8 mouse cellular contexts compared by ENCODE assay signal in the genomic region with DNA sequence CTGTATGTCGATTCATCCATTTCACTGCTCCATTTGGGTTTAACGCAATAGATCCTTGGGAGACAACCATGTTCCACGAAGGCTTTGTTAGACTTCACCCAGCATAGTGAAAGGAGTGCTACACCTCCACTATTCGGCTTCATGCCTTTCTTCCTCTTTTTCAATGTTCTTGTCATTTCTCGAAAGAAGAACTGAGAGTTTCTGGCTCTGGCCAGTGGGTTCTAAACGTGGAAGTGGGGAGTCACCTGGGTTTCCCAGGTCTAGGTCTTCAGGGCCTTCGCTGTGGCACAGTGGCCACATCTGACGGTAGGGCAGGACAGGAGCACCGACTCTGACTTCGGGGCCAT. TPM values are rescaled to one million over a fixed set of nuclear protein-coding genes. Genes with fewer than 3 reads are reported as not detected.
DNase-seq lines count a peak whose midpoint lies in the region; ATAC-seq and TF ChIP-seq lines count a peak whose summit lies in the region.

No protein-coding gene starts in this region.

- no peak; the same call in 1 of the 2 replicates for TF ChIP-seq RAD21 in CH12.LX (IDR thresholded peaks at IDR 0.05; ENCODE audit: low read depth, low read length)

- no peaks in the 10 kb centered on the region for H3K9me3 ChIP-seq in heart, embryonic 10.5 days
- H3K9me3 ChIP-seq in CH12.LX (replicated peaks; ENCODE audit: low read length): no peaks in the 10 kb centered on the region
- no peaks in the 10 kb centered on the region for H3K9me3 ChIP-seq in forebrain, embryonic 16.5 days (ENCODE audit: control insufficient read depth, low read length)
- H3K9me3 ChIP-seq in liver, postnatal 0 days (ENCODE audit: low read length): no peaks in the 10 kb centered on the region

- peaks cover 28% of the 10 kb centered on the region for H3K79me2 ChIP-seq in CH12.LX (replicated peaks; ENCODE audit: control insufficient read depth, extremely low read depth, insufficient read depth, poor library complexity, severe bottlenecking)

- peak overlapping the region; percentile 99 for H3K27ac ChIP-seq in heart, embryonic 10.5 days
- H3K27ac ChIP-seq in CH12.LX (ENCODE audit: insufficient read depth, low read depth): peak overlapping the region; percentile 97
- H3K27ac ChIP-seq in forebrain, embryonic 16.5 days (ENCODE audit: low read length): peak overlapping the region; percentile 19
- peak overlapping the region; percentile 98 for H3K27ac ChIP-seq in liver, postnatal 0 days (ENCODE audit: low read depth)

- H3K36me3 ChIP-seq in heart, embryonic 10.5 days: peaks cover 65% of the 10 kb centered on the region
- H3K36me3 ChIP-seq in CH12.LX (replicated peaks in 1 of 2; ENCODE audit: control insufficient read depth in 1 of 2, insufficient read depth in 1 of 2, low read length in 1 of 2): peaks cover 57 to 69% of the 10 kb centered on the region in 2 experiments
- H3K36me3 ChIP-seq in forebrain, embryonic 16.5 days (ENCODE audit: control insufficient read depth, insufficient read depth): peaks cover 28% of the 10 kb centered on the region
- H3K36me3 ChIP-seq in liver, postnatal 0 days (replicated peaks; ENCODE audit: insufficient read depth, low read length): peaks cover 45% of the 10 kb centered on the region

- H3K4me1 ChIP-seq in heart, embryonic 10.5 days: peaks cover 27% of the 10 kb centered on the region
- H3K4me1 ChIP-seq in CH12.LX (ENCODE audit: control insufficient read depth in 1 of 2, insufficient read depth in 2 of 2): peaks cover 31 to 67% of the 10 kb centered on the region in 2 experiments
- H3K4me1 ChIP-seq in forebrain, embryonic 16.5 days (replicated peaks; ENCODE audit: control insufficient read depth, insufficient read depth, low read length): peaks cover 12% of the 10 kb centered on the region
- peaks cover 27% of the 10 kb centered on the region for H3K4me1 ChIP-seq in liver, postnatal 0 days (ENCODE audit: insufficient read depth)

- H3K27me3 ChIP-seq in heart, embryonic 10.5 days (ENCODE audit: insufficient read depth, poor library complexity, severe bottlenecking): no peaks in the 10 kb centered on the region
- H3K27me3 ChIP-seq in CH12.LX (replicated peaks): no peaks in the 10 kb centered on the region
- H3K27me3 ChIP-seq in forebrain, embryonic 16.5 days (replicated peaks; ENCODE audit: control insufficient read depth, insufficient read depth, low read length): no peaks in the 10 kb centered on the region
- no peaks in the 10 kb centered on the region for H3K27me3 ChIP-seq in liver, postnatal 0 days (ENCODE audit: insufficient read depth, low read length)

- intact Hi-C loops in heart, postnatal 25 days (cut with DNase I): loop anchor here (2.0 to 5.0 kb wide), 2 partner anchors 42 to 108 kb away; no protein-coding TSS in a partner anchor

- peak; percentile 100 for TF ChIP-seq EP300 in CH12.LX (IDR thresholded peaks at IDR 0.05; ENCODE audit: low read length)
- TF ChIP-seq EP300 in liver, postnatal 0 days (IDR thresholded peaks at IDR 0.05; ENCODE audit: low read depth): no peak; the same call in 1 of the 2 replicates

- 35% methylated on average over 10 of the region's 10 CpGs for WGBS in heart, embryonic 10.5 days
- WGBS in forebrain, embryonic 16.5 days: 41% methylated on average over 10 of the region's 10 CpGs
- WGBS in liver, postnatal 0 days (ENCODE audit: insufficient replicate concordance): 19% methylated on average over 10 of the region's 10 CpGs

- no peak for ATAC-seq in forebrain, embryonic 16.5 days
- no peak for ATAC-seq in liver, postnatal 0 days

- dilution Hi-C loops in CH12.LX (cut with MboI; ENCODE audit: extremely low pct_ligation_motif_present, extremely low pct_unique_long_range_greater_than_20kb, low sequenced_read_pairs): no loop called here

- peak overlapping the region; percentile 62 for H3K4me2 ChIP-seq in CH12.LX (ENCODE audit: insufficient read depth, low read depth, poor library complexity, severe bottlenecking)
- H3K4me2 ChIP-seq in forebrain, embryonic 16.5 days (ENCODE audit: low read length): peak overlapping the region; percentile 86
- peak overlapping the region; percentile 87 for H3K4me2 ChIP-seq in liver, postnatal 0 days (ENCODE audit: low read depth, low read length)

- DNase-seq in heart, embryonic 10.5 days (ENCODE audit: low spot score): no peak
- no peak for DNase-seq in heart, postnatal 25 days (ENCODE audit: low spot score)
- DNase-seq in CH12.LX (ENCODE audit: extremely low read depth): peak; percentile 87
- no peak for DNase-seq in liver, postnatal 0 days
- no peak for DNase-seq in cerebellum, adult 18-20 months
- no peak for DNase-seq in adrenal gland, postnatal 10 days
- DNase-seq in retina, postnatal 1 day: no peak

- in situ Hi-C loops in CH12.LX (cut with MboI; ENCODE audit: low pct_ligation_motif_present, low pct_unique_long_range_greater_than_20kb, low sequenced_read_pairs): no loop called here

- peak overlapping the region; percentile 99; the same call in 1 of the 2 replicates for H3K9ac ChIP-seq in CH12.LX (ENCODE audit: insufficient read depth, low read depth)
- peak overlapping the region; percentile 88; the same call in 1 of the 2 replicates for H3K9ac ChIP-seq in forebrain, embryonic 16.5 days (replicated peaks; ENCODE audit: low read depth, low read length)
- peak overlapping the region; percentile 81 for H3K9ac ChIP-seq in liver, postnatal 0 days (replicated peaks)

- no peak for TF ChIP-seq CTCF in CH12.LX (conservative IDR thresholded peaks at IDR 0.05 in 1 of 2, IDR thresholded peaks at IDR 0.05 in 1 of 2; ENCODE audit: low read depth in 2 of 2, low read length in 2 of 2)
- no peak for TF ChIP-seq CTCF in liver, postnatal 0 days (IDR thresholded peaks at IDR 0.05; ENCODE audit: low read depth)

- peak; percentile 47; the same call in 1 of the 2 replicates for TF ChIP-seq POLR2A in CH12.LX (IDR thresholded peaks at IDR 0.05; ENCODE audit: low read depth, low read length)

- peak overlapping the region; percentile 90 for H3K4me3 ChIP-seq in heart, embryonic 10.5 days
- H3K4me3 ChIP-seq in CH12.LX (replicated peaks in 1 of 3; ENCODE audit: low read depth in 2 of 3, low read length in 2 of 3, poor library complexity in 1 of 3): peak overlapping the region in 2 of 3 experiments; percentile 72 to 76
- peak overlapping the region; percentile 86 for H3K4me3 ChIP-seq in forebrain, embryonic 16.5 days (replicated peaks; ENCODE audit: low read length)
- H3K4me3 ChIP-seq in liver, postnatal 0 days (ENCODE audit: low read depth, low read length): peak overlapping the region; percentile 76

TF ChIP-seq in CH12.LX, 34 proteins besides CTCF, POLR2A, EP300 and RAD21 (continues in another document):
- TF ChIP-seq TCF12 (IDR thresholded peaks at IDR 0.05; ENCODE audit: low read depth, low read length) (peak; percentile 99), MEF2A (IDR thresholded peaks at IDR 0.05; ENCODE audit: borderline replicate concordance, low read depth, low read length) (peak; percentile 96), USF1 (IDR thresholded peaks at IDR 0.05; ENCODE audit: low read depth, low read length) (no peak)

RNA-seq across cellular contexts. Expression of a gene that starts 0.3 kb away (rescaled TPM):
- polyA plus RNA-seq in heart, embryonic 10.5 days (2016; fragmentation: Nextera tagmentation; extraction: Ambion mirVana): 4.6 and 7.0 TPM in 2 replicates
- 10 to 100 TPM; 31.9 to 33.4 TPM for total RNA-seq in heart, postnatal 25 days (2021)
- total RNA-seq in CH12.LX (2012; rRNA removed) (27.8 and 28.1 TPM in 2 replicates), CH12.LX (2014; rRNA removed) (9.4 and 9.8 TPM in 2 replicates)
- polyA plus RNA-seq in CH12.LX (2012; ENCODE audit: insufficient read length, low read depth): 34.4 and 45.3 TPM in 2 replicates
- polyA plus RNA-seq in forebrain, embryonic 16.5 days (2015; fragmentation: Nextera tagmentation; extraction: Ambion mirVana): 5.3 and 6.7 TPM in 2 replicates
- polyA plus RNA-seq in liver, postnatal 0 days (2015; fragmentation: Nextera tagmentation; extraction: Ambion mirVana): 2.0 TPM in 2 replicates
- total RNA-seq in adrenal gland, postnatal 10 days (2021): 10 to 100 TPM in 1 of 2 experiments, 1 to 10 TPM in 1; 8.5 to 17.0 TPM

RNA-seq across cellular contexts. Expression of a gene that starts 10.7 kb away (rescaled TPM):
- 14.4 and 21.6 TPM in 2 replicates for polyA plus RNA-seq in heart, embryonic 10.5 days (2016; fragmentation: Nextera tagmentation; extraction: Ambion mirVana)
- 10 to 100 TPM; 14.6 to 16.1 TPM for total RNA-seq in heart, postnatal 25 days (2021)
- total RNA-seq in CH12.LX (2012; rRNA removed) (13.5 and 14.1 TPM in 2 replicates), CH12.LX (2014; rRNA removed) (5.4 and 6.1 TPM in 2 replicates)
- polyA plus RNA-seq in CH12.LX (2012; ENCODE audit: insufficient read length, low read depth): 62.1 and 69.8 TPM in 2 replicates
- polyA plus RNA-seq in forebrain, embryonic 16.5 days (2015; fragmentation: Nextera tagmentation; extraction: Ambion mirVana): 18.5 and 23.2 TPM in 2 replicates
- 6.6 and 7.9 TPM in 2 replicates for polyA plus RNA-seq in liver, postnatal 0 days (2015; fragmentation: Nextera tagmentation; extraction: Ambion mirVana)
- 10 to 100 TPM; 36.1 to 47.7 TPM for total RNA-seq in adrenal gland, postnatal 10 days (2021)

RNA-seq across cellular contexts. Expression of a gene that starts 16.7 kb away (rescaled TPM):
- 51.3 and 79.6 TPM in 2 replicates for polyA plus RNA-seq in heart, embryonic 10.5 days (2016; fragmentation: Nextera tagmentation; extraction: Ambion mirVana)
- total RNA-seq in heart, postnatal 25 days (2021): 10 to 100 TPM; 83.7 to 84.3 TPM
- 42.2 and 44.4 TPM in 2 replicates for total RNA-seq in CH12.LX (2012; rRNA removed)
- 22.9 and 23.8 TPM in 2 replicates for total RNA-seq in CH12.LX (2014; rRNA removed)
- 40.4 and 40.7 TPM in 2 replicates for polyA plus RNA-seq in CH12.LX (2012; ENCODE audit: insufficient read length, low read depth)
- polyA plus RNA-seq in forebrain, embryonic 16.5 days (2015; fragmentation: Nextera tagmentation; extraction: Ambion mirVana): 42.5 and 43.1 TPM in 2 replicates
- polyA plus RNA-seq in liver, postnatal 0 days (2015; fragmentation: Nextera tagmentation; extraction: Ambion mirVana): 41.7 and 54.0 TPM in 2 replicates
- 100 to 1,000 TPM; 114 to 118 TPM for total RNA-seq in adrenal gland, postnatal 10 days (2021)

RNA-seq across cellular contexts. Expression of a gene that starts 21.3 kb away (rescaled TPM):
- polyA plus RNA-seq in heart, embryonic 10.5 days (2016; fragmentation: Nextera tagmentation; extraction: Ambion mirVana): 2.1 and 2.2 TPM in 2 replicates
- not detected for total RNA-seq in heart, postnatal 25 days (2021)
- total RNA-seq in CH12.LX (2012; rRNA removed) (0.25 and 0.89 TPM in 2 replicates), CH12.LX (2014; rRNA removed) (0.21 and 0.72 TPM in 2 replicates)
- polyA plus RNA-seq in CH12.LX (2012; ENCODE audit: insufficient read length, low read depth): 0.59 and 0.70 TPM in 2 replicates
- 2.7 and 3.3 TPM in 2 replicates for polyA plus RNA-seq in forebrain, embryonic 16.5 days (2015; fragmentation: Nextera tagmentation; extraction: Ambion mirVana)
- polyA plus RNA-seq in liver, postnatal 0 days (2015; fragmentation: Nextera tagmentation; extraction: Ambion mirVana): 0.15 and 0.41 TPM in 2 replicates
- total RNA-seq in adrenal gland, postnatal 10 days (2021): under 1 TPM; 0.36 to 0.55 TPM

RNA-seq across cellular contexts. Expression of a gene that starts 28.3 kb away (rescaled TPM):
- polyA plus RNA-seq in heart, embryonic 10.5 days (2016; fragmentation: Nextera tagmentation; extraction: Ambion mirVana): 10.6 and 11.8 TPM in 2 replicates
- 10 to 100 TPM; 42.8 to 43.6 TPM for total RNA-seq in heart, postnatal 25 days (2021)
- total RNA-seq in CH12.LX (2012; rRNA removed) (8.9 and 10.0 TPM in 2 replicates), CH12.LX (2014; rRNA removed) (6.4 and 8.4 TPM in 2 replicates)
- polyA plus RNA-seq in CH12.LX (2012; ENCODE audit: insufficient read length, low read depth): 20.6 and 22.6 TPM in 2 replicates
- 15.2 and 16.5 TPM in 2 replicates for polyA plus RNA-seq in forebrain, embryonic 16.5 days (2015; fragmentation: Nextera tagmentation; extraction: Ambion mirVana)
- 2.3 and 3.1 TPM in 2 replicates for polyA plus RNA-seq in liver, postnatal 0 days (2015; fragmentation: Nextera tagmentation; extraction: Ambion mirVana)
- 10 to 100 TPM; 55.5 to 65.9 TPM for total RNA-seq in adrenal gland, postnatal 10 days (2021)

Comparison
In these comparisons a context has a peak if more than half of its experiments do, and no peak if none do; other contexts are left out.
1. H3K27ac ChIP-seq: peak in every context shown above with its lines; median percentile 99 in heart, embryonic 10.5 days; 98 in liver, postnatal 0 days; 97 in CH12.LX; 19 in forebrain, embryonic 16.5 days.